Mouse (Mus musculus) hindbrain, postnatal 0 days (tissue): Measurements from ENCODE around the gene Gm9918. TPM values are rescaled to one million over a fixed set of nuclear protein-coding genes. Genes with fewer than 3 reads are reported as not detected.
A peak's percentile ranks its signal among the peaks of the same experiment; 100 is the strongest.

Source experiments
- ATAC-seq: fragments of 200-750 bp; cut with Nextera tagmentation; 2 replicates; pipeline ENCODE4 v1.8.0; 2017; ENCODE audit warnings: mild to moderate bottlenecking, moderate TSS enrichment, moderate library complexity
- DNase-seq: peaks from one replicate; pipeline ENCODE4 v3.0.0-alpha.2; 2015; ENCODE audit warnings: low spot score
- H3K27ac ChIP-seq: fragments of 300-500 bp; sonication (generic); 2 replicates; pipeline ENCODE4 v1.5.1; 2014; ENCODE audit warnings: mild to moderate bottlenecking
- H3K27me3 ChIP-seq: fragments of 300-500 bp; sonication (generic); 2 replicates; pipeline ENCODE4 v1.6.1; 2014; ENCODE audit warnings: low read length, mixed read lengths; ENCODE audit not compliant: insufficient read depth
- H3K36me3 ChIP-seq: fragments of 300-500 bp; sonication (generic); 2 replicates; pipeline ENCODE4 v1.6.1; 2014; ENCODE audit warnings: low read length, mixed read lengths; ENCODE audit not compliant: insufficient read depth
- H3K4me1 ChIP-seq: fragments of 300-500 bp; sonication (generic); 2 replicates; pipeline ENCODE4 v1.6.1; 2014; ENCODE audit warnings: antibody characterized with exemption, low read length, mixed read lengths; ENCODE audit not compliant: insufficient read depth
- H3K4me2 ChIP-seq: fragments of 300-500 bp; sonication (generic); 2 replicates; pipeline ENCODE4 v1.6.1; 2014; ENCODE audit warnings: low read depth, mild to moderate bottlenecking, low read length, moderate library complexity, mixed read lengths
- H3K4me3 ChIP-seq: fragments of 300-500 bp; sonication (generic); 2 replicates; pipeline ENCODE4 v1.5.1; 2014; ENCODE audit warnings: low read length
- H3K9ac ChIP-seq: fragments of 300-500 bp; sonication (generic); replicated peaks from 2 replicates; pipeline ENCODE4 v1.6.1; 2014; ENCODE audit warnings: mild to moderate bottlenecking, low read length, moderate library complexity, mixed read lengths
- H3K9me3 ChIP-seq: fragments of 300-500 bp; sonication (generic); 2 replicates; pipeline ENCODE4 v1.6.1; 2016; ENCODE audit warnings: low read length, mixed read lengths
- CTCF ChIP-seq: IDR thresholded peaks from 2 replicates; pipeline ENCODE4 v1.5.1; 2016; ENCODE audit warnings: antibody characterized with exemption, control low read depth, low read depth
- WGBS: fragments of 180-500 bp; shearing (Covaris S2); extraction: QIAGEN DNeasy Blood & Tissue Kit; methylation state at CpG from one replicate; pipeline ENCODE4 v1.1.7; 2014; 5-methylcytosine and 5-hydroxymethylcytosine counted together
- polyA plus RNA-seq: library from polyadenylated mRNA; unstranded; fragments of >200 nt; fragmentation: Nextera tagmentation; extraction: Ambion mirVana; gene quantifications from 2 replicates; pipeline ENCODE4 v1.2.1, GENCODE M21; 2015
- total RNA-seq: library from RNA; depleted of rRNA; stranded (reverse); fragments of >200 nt; gene quantifications from 2 replicates; pipeline ENCODE4 v1.2.3, GENCODE M21; 2014; rRNA removed

Gm9918 gene
- total and polyA plus RNA-seq, 2 experiments from 2014 or later: 0.06 TPM; not detected in 1

DNA sequence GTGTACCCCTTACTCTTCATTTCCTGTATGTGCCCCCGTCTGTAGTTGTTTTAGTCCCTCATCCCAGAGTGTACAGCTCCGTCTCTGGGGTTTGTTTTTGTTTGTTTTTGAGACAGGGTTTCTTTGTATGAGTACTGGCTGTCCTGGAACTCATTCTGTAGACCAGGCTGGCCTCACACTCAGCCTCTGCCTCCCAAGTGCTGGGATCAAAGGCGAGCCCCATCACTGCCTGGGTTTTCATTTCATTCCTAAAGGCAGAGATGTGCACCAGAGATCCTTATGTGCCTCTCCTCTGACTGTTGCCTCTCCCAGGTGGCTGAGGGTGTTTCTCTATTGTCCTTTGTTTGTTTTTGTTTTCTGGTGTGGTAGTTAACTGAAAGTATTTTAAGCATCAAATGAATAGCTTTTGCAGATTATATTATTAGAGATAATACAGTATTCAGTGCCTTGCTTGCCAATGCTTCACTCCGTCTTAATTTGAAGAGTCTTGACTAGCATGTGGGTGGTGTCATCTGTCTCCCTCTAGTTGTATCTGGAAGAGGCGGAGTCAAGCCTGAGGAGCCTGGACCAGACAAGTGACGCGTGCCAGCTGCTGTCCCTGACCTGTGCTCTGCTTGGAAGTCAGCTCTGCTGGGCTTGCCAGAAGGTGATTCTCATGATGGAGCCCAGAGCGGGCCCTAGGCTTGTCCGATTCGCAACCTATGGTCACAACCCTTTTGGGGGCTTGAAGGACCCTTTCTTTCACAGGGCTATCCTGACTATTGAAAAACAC lies 39.9 kb downstream of the Gm9918 start:
- no peak overlapping the region for H3K9ac ChIP-seq
- no peak overlapping the region for H3K4me2 ChIP-seq
- no peak for TF ChIP-seq CTCF
- H3K36me3 ChIP-seq: no peaks in the 10 kb centered on the region
- H3K4me3 ChIP-seq: no peak overlapping the region
- no peaks in the 10 kb centered on the region for H3K4me1 ChIP-seq
- H3K27me3 ChIP-seq: no peaks in the 10 kb centered on the region
- no peaks in the 10 kb centered on the region for H3K9me3 ChIP-seq
- ATAC-seq (no peak), DNase-seq (no peak)
- WGBS: 84% methylated on average over 10 of the region's 10 CpGs
- no peak overlapping the region for H3K27ac ChIP-seq

- Histone ChIP-seq H3K36me3 (no peaks in the 10 kb centered on the region), H3K4me2 (no peak overlapping the region), H3K9ac (no peak overlapping the region), H3K27me3 (no peaks in the 10 kb centered on the region), H3K9me3 (no peaks in the 10 kb centered on the region), H3K27ac (no peak overlapping the region), H3K4me1 (no peaks in the 10 kb centered on the region), H3K4me3 (no peak overlapping the region)
- no peak for ATAC-seq
- DNase-seq: no peak
- no peak for TF ChIP-seq CTCF
Measured at GRCm38 (mm10) chr15:102311489-102311888, 41.1 kb downstream of the Gm9918 start.

DNA sequence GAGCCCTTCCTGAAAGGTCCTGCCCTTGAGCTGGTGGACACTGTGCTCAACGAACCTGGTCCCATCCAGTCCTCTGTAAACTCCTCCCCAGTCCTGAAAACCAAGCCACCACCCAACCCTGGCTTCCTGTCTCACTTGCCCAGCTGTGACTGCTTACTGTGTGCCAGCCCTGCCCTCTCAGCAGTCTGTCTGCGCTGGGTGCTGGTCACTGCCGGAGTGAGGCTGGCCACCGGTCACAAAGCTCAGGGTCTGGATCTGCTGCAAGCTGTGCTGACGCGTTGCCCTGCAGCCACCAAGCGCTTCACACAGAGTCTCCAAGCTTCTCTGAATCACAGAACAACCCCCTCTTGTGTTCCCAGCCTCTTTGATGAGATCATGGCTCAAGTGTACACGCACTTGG lies 44.9 kb downstream of the Gm9918 start:
- WGBS: 86% methylated on average over 8 of the region's 8 CpGs
- H3K9me3 ChIP-seq: no peaks in the 10 kb centered on the region
- no peaks in the 10 kb centered on the region for H3K36me3 ChIP-seq
- ATAC-seq (no peak), DNase-seq (no peak)
- H3K9ac ChIP-seq: no peak overlapping the region
- H3K4me1 ChIP-seq: no peaks in the 10 kb centered on the region
- no peak for TF ChIP-seq CTCF
- no peak overlapping the region for H3K4me2 ChIP-seq
- H3K4me3 ChIP-seq: no peak overlapping the region
- H3K27ac ChIP-seq: no peak overlapping the region
- H3K27me3 ChIP-seq: no peaks in the 10 kb centered on the region

GRCm38 (mm10) chr15:102316263-102316662 lies 45.9 kb downstream of the Gm9918 start:
- WGBS: 84% methylated on average over 6 of the region's 6 CpGs
- ATAC-seq (no peak), DNase-seq (peak; percentile 71)
- Histone ChIP-seq H3K4me2 (no peak overlapping the region), H3K27me3 (no peaks in the 10 kb centered on the region), H3K9me3 (no peaks in the 10 kb centered on the region), H3K36me3 (no peaks in the 10 kb centered on the region), H3K9ac (no peak overlapping the region), H3K4me3 (no peak overlapping the region), H3K4me1 (no peaks in the 10 kb centered on the region), H3K27ac (no peak overlapping the region)
- TF ChIP-seq CTCF: peak; percentile 75

Other genes starting within 250 kb of the Gm9918 start
- 3.4 and 5.0 TPM in 2 replicates for gene Krt18, start 242.4 kb upstream of the Gm9918 start, total RNA-seq
- gene Krt18, start 242.4 kb upstream of the Gm9918 start, polyA plus RNA-seq: 12.6 and 13.6 TPM in 2 replicates
- gene Eif4b, start 196.8 kb upstream of the Gm9918 start, total RNA-seq: 114 and 121 TPM in 2 replicates
- gene Eif4b, start 196.8 kb upstream of the Gm9918 start, polyA plus RNA-seq: 63.4 and 65.1 TPM in 2 replicates
- gene Tns2, start 170.2 kb upstream of the Gm9918 start, total RNA-seq: 9.2 TPM in 2 replicates
- 5.5 and 6.2 TPM in 2 replicates for gene Tns2, start 170.2 kb upstream of the Gm9918 start, polyA plus RNA-seq
- 113 and 118 TPM in 2 replicates for gene Spryd3, start 134.3 kb upstream of the Gm9918 start, total RNA-seq
- 98.6 and 110 TPM in 2 replicates for gene Spryd3, start 134.3 kb upstream of the Gm9918 start, polyA plus RNA-seq
- gene Igfbp6, start 126.2 kb upstream of the Gm9918 start, total RNA-seq: 5.6 and 12.8 TPM in 2 replicates
- 9.7 and 11.5 TPM in 2 replicates for gene Igfbp6, start 126.2 kb upstream of the Gm9918 start, polyA plus RNA-seq
- gene Soat2, start 120.0 kb upstream of the Gm9918 start, total RNA-seq: 0.16 TPM in 1 of 2 replicates, not detected in the other
- gene Soat2, start 120.0 kb upstream of the Gm9918 start, polyA plus RNA-seq: 0.09 TPM in 1 of 2 replicates, not detected in the other
- 49.5 and 61.0 TPM in 2 replicates for gene Zfp740, start 67.3 kb upstream of the Gm9918 start, total RNA-seq
- gene Zfp740, start 67.3 kb upstream of the Gm9918 start, polyA plus RNA-seq: 33.8 and 37.7 TPM in 2 replicates
- gene Csad, start 65.8 kb upstream of the Gm9918 start, total RNA-seq: 56.9 and 67.2 TPM in 2 replicates
- gene Csad, start 65.8 kb upstream of the Gm9918 start, polyA plus RNA-seq: 41.8 and 43.1 TPM in 2 replicates
- gene Itgb7, start 38.6 kb upstream of the Gm9918 start, total RNA-seq: 0.40 and 1.2 TPM in 2 replicates
- gene Itgb7, start 38.6 kb upstream of the Gm9918 start, polyA plus RNA-seq: 1.3 and 2.1 TPM in 2 replicates
- 8.8 and 11.4 TPM in 2 replicates for gene Rarg, start 13.0 kb upstream of the Gm9918 start, total RNA-seq
- gene Rarg, start 13.0 kb upstream of the Gm9918 start, polyA plus RNA-seq: 3.8 and 4.4 TPM in 2 replicates
- gene Mfsd5, start 8.9 kb downstream of the Gm9918 start, total RNA-seq: 50.7 and 52.3 TPM in 2 replicates
- 67.9 and 68.3 TPM in 2 replicates for gene Mfsd5, start 8.9 kb downstream of the Gm9918 start, polyA plus RNA-seq
- gene Espl1, start 25.7 kb downstream of the Gm9918 start, total RNA-seq: 5.3 and 7.3 TPM in 2 replicates
- gene Espl1, start 25.7 kb downstream of the Gm9918 start, polyA plus RNA-seq: 2.3 and 3.8 TPM in 2 replicates
- 119 and 139 TPM in 2 replicates for gene Pfdn5, start 55.6 kb downstream of the Gm9918 start, total RNA-seq
- 531 and 540 TPM in 2 replicates for gene Pfdn5, start 55.6 kb downstream of the Gm9918 start, polyA plus RNA-seq
- gene Myg1, start 61.1 kb downstream of the Gm9918 start, total RNA-seq: 56.5 and 58.0 TPM in 2 replicates
- gene Myg1, start 61.1 kb downstream of the Gm9918 start, polyA plus RNA-seq: 78.8 and 79.8 TPM in 2 replicates
- gene Aaas, start 80.2 kb downstream of the Gm9918 start, total RNA-seq: 19.4 and 25.4 TPM in 2 replicates
- 31.4 and 36.4 TPM in 2 replicates for gene Aaas, start 80.2 kb downstream of the Gm9918 start, polyA plus RNA-seq
- gene Sp7, start 96.6 kb downstream of the Gm9918 start, total RNA-seq: 0.11 and 0.31 TPM in 2 replicates
- 0.38 and 0.40 TPM in 2 replicates for gene Sp7, start 96.6 kb downstream of the Gm9918 start, polyA plus RNA-seq
- gene Sp1, start 135.6 kb downstream of the Gm9918 start, total RNA-seq: 24.7 and 26.0 TPM in 2 replicates
- gene Sp1, start 135.6 kb downstream of the Gm9918 start, polyA plus RNA-seq: 3.0 and 3.5 TPM in 2 replicates
- 0.16 TPM in 1 of 2 replicates, not detected in the other for gene Amhr2, start 174.8 kb downstream of the Gm9918 start, total RNA-seq
- gene Amhr2, start 174.8 kb downstream of the Gm9918 start, polyA plus RNA-seq: 0.36 and 0.62 TPM in 2 replicates
- gene Prr13, start 188.5 kb downstream of the Gm9918 start, total RNA-seq: 27.4 and 28.0 TPM in 2 replicates
- gene Prr13, start 188.5 kb downstream of the Gm9918 start, polyA plus RNA-seq: 90.4 and 95.1 TPM in 2 replicates
- 151 and 157 TPM in 2 replicates for gene Pcbp2, start 200.0 kb downstream of the Gm9918 start, total RNA-seq
- gene Pcbp2, start 200.0 kb downstream of the Gm9918 start, polyA plus RNA-seq: 104 TPM in 2 replicates
- not detected in 2 replicates for gene Gm10337, start 233.2 kb downstream of the Gm9918 start, total RNA-seq
- gene Gm10337, start 233.2 kb downstream of the Gm9918 start, polyA plus RNA-seq: 2.7 and 7.3 TPM in 2 replicates
- 68.2 and 86.1 TPM in 2 replicates for gene Map3k12, start 246.5 kb downstream of the Gm9918 start, total RNA-seq
- 41.2 and 42.0 TPM in 2 replicates for gene Map3k12, start 246.5 kb downstream of the Gm9918 start, polyA plus RNA-seq
- 69.9 and 91.1 TPM in 2 replicates for gene Tarbp2, start 247.6 kb downstream of the Gm9918 start, total RNA-seq
- gene Tarbp2, start 247.6 kb downstream of the Gm9918 start, polyA plus RNA-seq: 97.2 and 99.5 TPM in 2 replicates